Mouse (Mus musculus): ENCODE measurements around the gene B230219D22Rik. TPM values are rescaled to one million over a fixed set of nuclear protein-coding genes. Genes with fewer than 3 reads are reported as not detected.
A peak's percentile ranks its signal among the peaks of the same experiment; 100 is the strongest.
"Not testable (repeated sequence)": the region's sequence is repeated elsewhere in the genome, so short reads cannot be mapped to it uniquely, and the experiment has no call there.

Gene B230219D22Rik
- polyA plus RNA-seq, 1 experiment from 2014 or later = 23.2 TPM

DNA sequence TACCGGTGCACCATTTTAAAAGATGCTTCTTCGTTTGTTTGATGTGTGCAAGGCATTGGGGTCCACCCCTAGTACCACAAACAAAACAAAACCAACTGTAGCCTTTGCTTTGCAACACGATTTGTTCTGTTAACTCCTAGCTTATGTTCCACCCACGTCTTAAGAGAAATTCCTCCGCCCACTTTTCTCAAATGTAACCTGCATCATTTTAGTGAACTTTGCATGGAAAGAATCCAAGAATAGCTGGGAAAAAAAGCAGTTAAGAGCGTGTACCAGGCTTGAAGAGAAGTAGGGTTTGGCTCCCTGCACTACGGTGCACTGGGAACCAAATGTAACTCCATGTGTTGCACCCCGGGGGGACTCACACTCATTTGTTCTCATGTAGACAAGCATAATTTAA lies 1.2 kb downstream of the B230219D22Rik start:
- H3K9me3 ChIP-seq (replicated peaks) = no peaks in the 10 kb centered on the region
- peak overlapping the region; percentile 90 for H3K4me2 ChIP-seq
- no peak for ATAC-seq
- peaks cover 25% of the 10 kb centered on the region for H3K36me3 ChIP-seq
- peak overlapping the region; percentile 99; the same call in 1 of the 2 replicates for H3K27ac ChIP-seq
- H3K27me3 ChIP-seq (replicated peaks) = no peaks in the 10 kb centered on the region
- peak overlapping the region; percentile 98 for H3K4me3 ChIP-seq
- H3K9ac ChIP-seq = peak overlapping the region; percentile 100
- peaks cover 37% of the 10 kb centered on the region for H3K4me1 ChIP-seq
- WGBS (ENCODE audit: insufficient replicate concordance) = 13% methylated on average over 8 of the region's 8 CpGs

DNA sequence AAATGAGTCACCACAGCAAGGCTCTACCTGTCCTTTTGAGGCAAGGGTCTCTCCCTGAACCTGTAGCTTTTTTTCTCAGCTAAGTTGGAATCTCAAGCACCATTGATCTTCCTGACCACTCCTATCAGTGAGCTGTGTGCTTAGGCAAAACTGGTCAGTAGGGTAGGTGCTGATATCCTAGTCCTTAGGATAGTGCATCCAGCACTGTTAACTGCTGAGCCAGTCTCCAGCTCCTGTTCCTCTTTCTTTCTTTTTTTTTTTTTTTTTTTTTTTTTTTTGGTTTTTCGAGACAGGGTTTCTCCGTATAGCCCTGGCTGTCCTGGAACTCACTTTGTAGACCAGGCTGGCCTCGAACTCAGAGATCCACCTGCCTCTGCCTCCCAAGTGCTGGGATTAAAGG lies 3.1 kb downstream of the B230219D22Rik start:
- H3K27me3 ChIP-seq (replicated peaks) = not testable (repeated sequence)
- H3K4me1 ChIP-seq = peaks cover 37% of the 10 kb centered on the region

DNA sequence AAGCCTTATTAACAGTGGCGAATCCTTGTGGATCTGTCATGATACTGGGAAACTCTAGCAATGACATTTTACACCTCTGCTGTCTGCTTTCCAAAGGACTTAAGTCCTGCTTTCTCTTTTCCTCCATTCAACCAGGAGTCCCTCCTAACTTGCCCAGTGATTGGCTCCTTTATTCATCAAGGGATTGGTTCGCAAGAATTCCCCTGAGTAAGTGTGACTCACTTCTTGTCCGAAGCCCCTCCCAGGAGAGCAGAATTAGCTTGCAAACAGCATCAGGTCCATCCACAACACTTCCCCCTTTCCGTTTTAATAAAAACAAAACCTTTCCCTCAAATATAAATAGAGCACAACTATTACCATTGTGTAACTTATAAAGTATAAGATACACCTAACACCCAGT lies 11.4 kb downstream of the B230219D22Rik start:
- Histone ChIP-seq H3K27ac (no peak overlapping the region), H3K9me3 (replicated peaks) (0 out of 2 replicates have a peak, but pooled peaks cover 3% of the 10 kb centered on the region), H3K4me1 (no peaks in the 10 kb centered on the region), H3K27me3 (replicated peaks) (no peaks in the 10 kb centered on the region), H3K4me3 (no peak overlapping the region), H3K4me2 (no peak overlapping the region), H3K9ac (no peak overlapping the region), H3K36me3 (peaks cover 57% of the 10 kb centered on the region)
- WGBS (ENCODE audit: insufficient replicate concordance) = 79% methylated on average over 4 of the region's 4 CpGs
- no peak for ATAC-seq

More for the DNA sequence above, 3.1 kb downstream of the B230219D22Rik start:
- H3K27ac ChIP-seq; ATAC-seq; H3K9ac ChIP-seq; H3K4me3 ChIP-seq; H3K9me3 ChIP-seq (replicated peaks): not testable (repeated sequence)
- peaks cover 43% of the 10 kb centered on the region for H3K36me3 ChIP-seq
- H3K4me2 ChIP-seq = peak overlapping the region; percentile 28; the same call in 1 of the 2 replicates
- WGBS (ENCODE audit: insufficient replicate concordance) = 79% methylated on average over 1 of the region's 3 CpGs

DNA sequence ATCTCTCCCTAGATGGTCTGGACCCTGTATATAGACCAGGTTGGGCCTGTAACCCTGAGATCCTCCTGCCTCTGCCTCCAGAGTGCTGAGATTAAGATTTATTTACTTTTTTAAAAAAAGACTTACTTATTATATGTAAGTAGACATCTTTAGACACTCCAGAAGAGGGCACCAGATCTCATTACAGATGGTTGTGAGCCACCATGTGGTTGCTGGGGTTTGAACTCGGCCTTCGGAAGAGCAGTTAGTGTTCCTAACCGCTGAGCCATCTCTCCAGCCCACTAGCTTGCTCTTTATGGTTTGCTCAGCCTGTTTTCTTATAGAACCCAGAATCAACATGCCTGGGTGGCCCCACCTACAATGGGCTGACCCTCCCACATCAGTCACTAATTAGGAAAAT lies 19.9 kb downstream of the B230219D22Rik start:
- Histone ChIP-seq H3K36me3 (peaks cover 3% of the 10 kb centered on the region), H3K27me3 (replicated peaks) (no peaks in the 10 kb centered on the region), H3K9ac (no peak overlapping the region), H3K4me1 (peaks cover 21% of the 10 kb centered on the region), H3K4me2 (no peak overlapping the region), H3K9me3 (replicated peaks) (no peaks in the 10 kb centered on the region), H3K27ac (no peak overlapping the region), H3K4me3 (no peak overlapping the region)
- ATAC-seq = no peak
- WGBS (ENCODE audit: insufficient replicate concordance) = 81% methylated on average over 3 of the region's 3 CpGs

DNA sequence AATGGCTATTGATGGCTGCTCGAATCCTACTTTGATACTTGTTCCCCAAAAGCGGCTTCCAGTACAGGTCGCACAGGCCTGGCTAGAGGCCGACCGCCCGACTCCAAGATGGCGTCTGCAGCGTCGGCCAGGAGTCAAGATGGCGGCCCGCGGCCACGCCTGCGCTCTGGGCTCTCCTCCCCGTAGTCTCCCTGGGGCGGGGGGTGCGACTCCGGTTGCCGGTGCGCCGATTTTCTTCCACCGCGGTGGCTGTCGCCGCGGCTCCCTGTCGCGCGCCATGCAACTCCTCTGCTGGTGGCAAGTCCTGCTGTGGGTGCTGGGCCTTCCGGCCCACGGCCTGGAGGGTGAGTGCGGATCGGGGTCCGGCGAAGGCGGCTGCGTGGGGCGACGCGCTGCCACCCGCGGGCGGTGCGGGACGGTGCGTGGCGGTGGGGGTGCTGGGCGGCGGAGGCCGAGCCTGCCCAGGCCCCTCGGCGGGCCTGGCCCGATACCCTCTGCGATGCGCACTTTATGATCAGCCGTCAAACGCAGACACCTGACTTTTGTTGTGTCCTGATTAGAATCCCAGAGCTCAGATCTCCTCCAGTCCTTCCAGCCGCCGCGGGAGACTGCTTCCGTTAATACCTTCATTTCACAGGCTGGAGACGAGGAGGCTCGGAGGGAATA lies 21.7 kb downstream of the B230219D22Rik start, which contains the start of gene Txndc15:
Gene Txndc15, plus strand, starts transcription at position 150 of the 666 bp plus-strand sequence.
- H3K4me3 ChIP-seq = peak within 1 kb of the TSS; percentile 94
- no peaks in the 10 kb centered on the region for H3K27me3 ChIP-seq (replicated peaks)
- ATAC-seq = peak; percentile 94
- peaks cover 21% of the 10 kb centered on the region for H3K4me1 ChIP-seq
- H3K9ac ChIP-seq = peak within 1 kb of the TSS; percentile 95
- H3K27ac ChIP-seq = peak within 1 kb of the TSS; percentile 78
- H3K4me2 ChIP-seq = peak within 1 kb of the TSS; percentile 90
- WGBS (ENCODE audit: insufficient replicate concordance) = 1% methylated on average over 63 of the region's 63 CpGs
- H3K36me3 ChIP-seq = peaks cover 20% of the 10 kb centered on the region
- no peaks in the 10 kb centered on the region for H3K9me3 ChIP-seq (replicated peaks)

DNA sequence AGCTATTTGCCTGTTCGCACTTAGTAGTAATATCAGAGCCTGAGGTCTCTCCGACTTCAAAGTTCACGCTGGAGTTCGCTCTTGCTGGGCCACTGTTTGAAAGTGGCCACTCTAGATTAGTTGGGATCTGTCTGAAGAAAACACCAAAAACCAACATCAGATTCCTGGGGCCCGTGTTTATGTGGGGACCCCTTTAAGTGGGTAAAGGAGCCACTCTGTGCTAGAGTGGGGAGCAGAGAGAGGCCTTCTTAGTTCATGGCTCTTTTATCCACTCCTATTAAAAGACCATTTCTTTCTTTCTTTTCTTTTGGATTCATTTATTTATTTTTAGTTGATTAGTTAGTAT lies 22.2 kb downstream of the B230219D22Rik start:
- H3K36me3 ChIP-seq = peaks cover 25% of the 10 kb centered on the region
- 4% methylated on average over 5 of the region's 5 CpGs for WGBS (ENCODE audit: insufficient replicate concordance)
- H3K9ac ChIP-seq = peak overlapping the region; percentile 95
- no peaks in the 10 kb centered on the region for H3K9me3 ChIP-seq (replicated peaks)
- H3K27ac ChIP-seq = peak overlapping the region; percentile 78
- H3K4me1 ChIP-seq = peaks cover 21% of the 10 kb centered on the region
- H3K4me2 ChIP-seq = peak overlapping the region; percentile 90
- no peaks in the 10 kb centered on the region for H3K27me3 ChIP-seq (replicated peaks)
- peak overlapping the region; percentile 94 for H3K4me3 ChIP-seq
- ATAC-seq = no peak

DNA sequence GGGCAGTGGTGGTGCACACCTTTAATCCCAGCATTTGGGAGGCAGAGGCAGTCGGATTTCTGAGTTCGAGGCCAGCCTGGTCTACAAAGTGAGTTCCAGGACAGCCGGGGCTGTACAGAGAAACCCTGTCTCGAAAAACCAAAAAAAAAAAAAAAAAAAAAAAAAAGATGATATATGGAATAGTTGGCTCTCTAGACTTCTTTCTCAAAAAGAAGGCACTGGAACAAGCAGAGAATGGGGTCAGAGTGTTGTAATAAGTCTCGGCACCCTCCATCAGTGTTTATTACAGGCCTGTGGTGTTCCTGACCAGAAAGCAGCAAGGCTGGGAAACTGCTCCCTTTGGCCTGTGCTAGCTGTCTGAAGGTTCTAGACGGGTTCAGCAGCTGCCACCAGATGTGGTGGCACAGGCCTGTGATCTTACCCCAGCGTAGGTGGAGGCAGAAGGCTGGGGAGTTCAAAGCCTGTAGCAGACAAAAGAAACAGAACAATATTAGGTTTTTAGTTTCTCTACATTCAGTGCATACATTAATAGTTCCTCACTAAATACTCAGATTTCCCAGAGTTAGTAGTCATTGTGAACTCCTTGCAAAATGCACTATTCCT lies 23.1 kb downstream of the B230219D22Rik start:
- no peak overlapping the region for H3K4me3 ChIP-seq
- H3K9me3 ChIP-seq (replicated peaks) = no peaks in the 10 kb centered on the region
- ATAC-seq = no peak
- peaks cover 31% of the 10 kb centered on the region for H3K36me3 ChIP-seq
- H3K9ac ChIP-seq = 0 out of 2 replicates have a peak overlapping the region, but pooled peaks have one; percentile 17
- no peak overlapping the region; the same call in 1 of the 2 replicates for H3K4me2 ChIP-seq
- WGBS (ENCODE audit: insufficient replicate concordance) = 79% methylated on average over 7 of the region's 7 CpGs
- no peaks in the 10 kb centered on the region for H3K27me3 ChIP-seq (replicated peaks)
- H3K4me1 ChIP-seq = peaks cover 21% of the 10 kb centered on the region
- no peak overlapping the region for H3K27ac ChIP-seq

DNA sequence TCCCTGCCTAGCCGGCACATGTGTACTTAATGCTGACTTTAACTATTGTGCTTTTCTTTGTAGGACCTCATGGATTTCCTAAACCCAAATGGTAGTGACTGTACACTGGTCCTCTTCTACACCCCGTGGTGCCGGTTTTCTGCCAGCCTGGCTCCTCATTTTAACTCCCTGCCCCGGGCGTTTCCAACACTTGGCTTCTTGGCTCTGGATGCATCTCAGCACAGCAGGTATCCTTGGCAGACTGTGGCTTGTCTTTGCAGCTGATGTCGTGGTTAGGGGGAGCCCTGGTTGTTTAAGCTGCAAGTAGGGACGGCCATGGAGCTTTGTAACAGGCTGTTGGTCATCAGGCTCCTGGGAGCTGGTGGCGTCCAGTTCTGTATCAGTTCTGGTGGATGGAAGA lies 28.6 kb downstream of the B230219D22Rik start:
- H3K9me3 ChIP-seq (replicated peaks) = no peaks in the 10 kb centered on the region
- H3K27me3 ChIP-seq (replicated peaks) = no peaks in the 10 kb centered on the region
- no peak overlapping the region for H3K4me3 ChIP-seq
- H3K27ac ChIP-seq = no peak overlapping the region
- WGBS (ENCODE audit: insufficient replicate concordance) = 70% methylated on average over 8 of the region's 8 CpGs
- H3K9ac ChIP-seq = no peak overlapping the region
- H3K4me2 ChIP-seq = no peak overlapping the region
- no peak for ATAC-seq
- H3K36me3 ChIP-seq = peaks cover 59% of the 10 kb centered on the region
- H3K4me1 ChIP-seq = peaks cover 4% of the 10 kb centered on the region

DNA sequence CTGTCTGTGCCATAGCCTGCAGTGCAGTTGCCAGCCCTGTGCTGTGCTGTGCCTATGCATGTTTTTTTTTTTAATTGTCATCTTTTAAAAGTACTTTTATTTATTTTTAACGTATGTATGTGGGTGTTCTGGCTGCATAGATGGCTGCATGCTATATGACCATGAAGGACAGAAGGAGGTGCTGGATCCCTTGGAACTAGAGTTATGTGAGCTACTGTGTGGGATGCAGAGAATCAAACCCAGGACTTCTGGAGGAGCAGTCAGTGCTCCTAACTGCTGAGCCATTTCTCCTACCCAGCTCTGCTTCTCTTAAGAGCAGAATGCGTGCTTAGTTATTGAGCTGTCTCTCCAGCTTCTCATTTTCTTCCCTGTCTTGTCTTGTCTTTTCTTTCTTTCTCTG lies 29.1 kb downstream of the B230219D22Rik start:
- ATAC-seq = no peak
- no peak overlapping the region for H3K27ac ChIP-seq
- H3K9ac ChIP-seq = no peak overlapping the region
- H3K4me3 ChIP-seq = no peak overlapping the region
- no peak overlapping the region for H3K4me2 ChIP-seq
- H3K36me3 ChIP-seq = peaks cover 59% of the 10 kb centered on the region
- no peaks in the 10 kb centered on the region for H3K9me3 ChIP-seq (replicated peaks)
- H3K27me3 ChIP-seq (replicated peaks) = no peaks in the 10 kb centered on the region
- H3K4me1 ChIP-seq = peaks cover 5% of the 10 kb centered on the region
- 81% methylated on average over 2 of the region's 2 CpGs for WGBS (ENCODE audit: insufficient replicate concordance)

DNA sequence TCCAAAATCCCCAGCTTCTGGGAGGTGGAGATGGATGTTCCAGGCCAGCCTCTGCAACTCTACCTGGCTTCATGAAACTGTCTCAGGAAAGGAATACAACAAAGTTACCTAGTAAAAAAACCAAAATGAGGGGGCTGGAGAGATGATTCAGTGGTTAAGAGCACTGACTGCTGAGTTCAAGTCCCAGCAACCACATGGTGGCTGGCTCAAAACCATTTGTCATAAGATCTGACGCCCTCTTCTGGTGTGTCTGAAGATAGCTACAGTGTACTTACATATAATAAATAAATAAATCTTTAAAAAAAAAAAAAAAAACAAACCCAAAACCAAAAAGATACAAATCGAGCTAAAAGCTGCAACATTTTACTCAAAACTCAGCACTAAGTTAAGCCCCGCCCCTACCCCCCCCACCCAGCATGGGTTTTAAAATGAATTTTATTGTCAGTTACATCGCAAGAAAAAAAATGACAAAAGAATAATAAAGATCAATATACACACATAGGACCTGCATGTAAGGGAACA lies 33.7 kb downstream of the B230219D22Rik start:
- Histone ChIP-seq H3K4me2 (peak overlapping the region; percentile 87), H3K36me3 (peaks cover 24% of the 10 kb centered on the region), H3K4me3 (peak overlapping the region; percentile 71), H3K9me3 (replicated peaks) (no peaks in the 10 kb centered on the region), H3K27ac (peak overlapping the region; percentile 97), H3K4me1 (peaks cover 13% of the 10 kb centered on the region), H3K27me3 (replicated peaks) (no peaks in the 10 kb centered on the region), H3K9ac (peak overlapping the region; percentile 86)
- ATAC-seq = no peak
- WGBS (ENCODE audit: insufficient replicate concordance) = 2% methylated on average over 4 of the region's 4 CpGs

DNA sequence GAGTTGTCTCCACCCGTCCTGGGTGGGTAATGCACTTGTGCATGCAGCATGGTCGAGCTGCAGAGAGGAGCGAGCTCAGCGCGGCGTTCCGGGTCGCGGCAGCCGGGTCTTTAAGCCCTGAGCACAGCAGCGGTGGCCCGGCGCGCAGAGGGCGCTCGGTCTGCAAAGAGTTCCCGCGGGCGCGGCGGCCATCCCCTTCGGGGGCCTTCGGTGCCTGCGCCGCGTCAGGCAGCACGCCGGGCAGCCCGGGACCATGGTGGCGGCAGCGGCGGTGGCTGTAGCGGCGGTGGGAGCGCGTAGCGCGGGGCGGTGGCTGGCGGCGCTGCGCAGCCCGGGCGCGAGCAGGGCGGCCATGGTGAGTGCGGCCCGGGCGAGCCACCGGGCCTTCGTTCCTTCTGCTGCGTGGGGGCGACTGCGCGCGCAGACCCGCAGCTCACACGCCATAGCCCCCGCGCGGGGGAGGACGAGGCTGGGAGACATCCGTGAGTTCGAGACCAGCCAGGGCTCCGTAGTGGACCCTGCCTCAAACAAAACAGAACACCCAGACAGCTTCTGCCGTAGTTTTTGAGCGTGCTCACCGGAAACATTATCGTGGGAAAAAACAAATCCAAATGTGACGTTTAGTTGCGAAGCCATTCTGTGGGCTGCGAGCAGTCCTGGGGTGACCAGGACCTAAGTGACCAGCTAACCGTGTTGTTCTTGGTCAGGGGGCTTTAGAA lies 34.4 kb downstream of the B230219D22Rik start, which contains the start of gene Pcbd2:
Gene Pcbd2, plus strand, starts transcription at position 249 of the 719 bp plus-strand sequence.
- H3K27me3 ChIP-seq (replicated peaks) = no peaks in the 10 kb centered on the region
- peak; percentile 88 for ATAC-seq

More for the DNA sequence above, 34.4 kb downstream of the B230219D22Rik start, which contains the start of gene Pcbd2:
- Histone ChIP-seq H3K9ac (peak within 1 kb of the TSS; percentile 86), H3K36me3 (peaks cover 23% of the 10 kb centered on the region), H3K4me1 (peaks cover 17% of the 10 kb centered on the region), H3K9me3 (replicated peaks) (no peaks in the 10 kb centered on the region), H3K27ac (peak within 1 kb of the TSS; percentile 97), H3K4me3 (peak within 1 kb of the TSS; percentile 71), H3K4me2 (peak within 1 kb of the TSS; percentile 87)
- WGBS (ENCODE audit: insufficient replicate concordance) = under 1% methylated on average over 73 of the region's 73 CpGs
